In the genomic region with DNA sequence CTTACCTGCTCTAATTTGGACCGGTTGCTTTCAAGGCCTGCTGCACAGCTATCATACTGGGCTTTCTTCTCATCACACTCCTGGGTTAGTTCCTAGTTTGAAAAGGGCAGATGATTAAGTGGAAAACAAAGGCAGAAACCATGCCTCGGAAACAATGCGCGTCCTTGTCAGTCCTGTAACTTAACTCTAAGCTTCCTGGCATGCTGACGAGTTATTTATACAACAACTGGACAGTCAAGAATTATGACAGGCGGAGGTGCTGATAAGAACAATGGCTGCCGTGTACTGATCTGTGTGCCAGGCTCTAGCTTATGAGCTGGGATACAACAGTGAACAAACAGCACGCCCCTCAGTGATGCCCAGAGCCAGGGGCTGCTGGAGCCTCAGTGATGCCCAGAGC, we compare ENCODE assay signal across 21 mouse cellular contexts. TPM values are rescaled to one million over a fixed set of nuclear protein-coding genes. Genes with fewer than 3 reads are reported as not detected.
DNase-seq lines count a peak whose midpoint lies in the region; ATAC-seq and TF ChIP-seq lines count a peak whose summit lies in the region.
"Had no signal": no experiment of that assay in that cellular context is flagged by ENCODE, and none has a peak within 500 bp of the region (broad histone marks: within the 10 kb centered on the region; RNA-seq: fewer than 3 reads in every experiment).

No protein-coding gene starts in this region.

- 42% methylated on average over 8 of the region's 8 CpGs for WGBS in lung, embryonic 15.5 days
- 37% methylated on average over 8 of the region's 8 CpGs for WGBS in lung, adult 2 months
- 24% methylated on average over 8 of the region's 8 CpGs for WGBS in heart, embryonic 12.5 days

- no peaks in the 10 kb centered on the region for H3K27me3 ChIP-seq in lung, embryonic 15.5 days
- no peaks in the 10 kb centered on the region for H3K27me3 ChIP-seq in heart, embryonic 12.5 days (replicated peaks)
- H3K27me3 ChIP-seq: embryonic facial prominence, embryonic 12.5 days; forebrain, embryonic 15.5 days; hindbrain, embryonic 15.5 days; intestine, embryonic 15.5 days; kidney, embryonic 15.5 days; limb, embryonic 13.5 days; liver, embryonic 13.5 days; midbrain, embryonic 13.5 days; neural tube, embryonic 15.5 days had no signal

- DNase-seq in lung, adult 2 months, result no peak
- peak; percentile 33 for DNase-seq in heart, postnatal 4 days
- no peak for DNase-seq in right cerebral cortex, adult 2 months (ENCODE audit: low spot score in 2 of 2)
- DNase-seq in natural killer cell, adult 2 months (ENCODE audit: low spot score in 2 of 2), result no peak
- DNase-seq in spleen, adult 12 weeks (ENCODE audit: low spot score), result no peak
- DNase-seq: adrenal gland, adult 2 months; cerebellum, adult 9-10 months; gastrocnemius, postnatal 25 days; liver, embryonic 13.5 days; right cerebral cortex, postnatal 14 days had no signal

- no peak for TF ChIP-seq POLR2A in lung, adult 2 months (IDR thresholded peaks at IDR 0.05; ENCODE audit: borderline replicate concordance, extremely low read depth, low read depth, low read length)

- H3K27ac ChIP-seq in lung, embryonic 15.5 days, result peak overlapping the region; percentile 29; the same call in 1 of the 2 replicates
- peak overlapping the region; percentile 83 for H3K27ac ChIP-seq in heart, embryonic 12.5 days (ENCODE audit: poor library complexity, severe bottlenecking)
- H3K27ac ChIP-seq: embryonic facial prominence, embryonic 12.5 days; forebrain, embryonic 15.5 days; hindbrain, embryonic 15.5 days; intestine, embryonic 15.5 days; kidney, embryonic 15.5 days; limb, embryonic 13.5 days; liver, embryonic 13.5 days; midbrain, embryonic 13.5 days; neural tube, embryonic 15.5 days had no signal

- no peak overlapping the region for H3K9ac ChIP-seq in lung, embryonic 15.5 days
- H3K9ac ChIP-seq in heart, embryonic 12.5 days, result no peak overlapping the region
- H3K9ac ChIP-seq: embryonic facial prominence, embryonic 12.5 days; forebrain, embryonic 15.5 days; hindbrain, embryonic 15.5 days; intestine, embryonic 15.5 days; kidney, embryonic 15.5 days; limb, embryonic 13.5 days; liver, embryonic 13.5 days; midbrain, embryonic 13.5 days; neural tube, embryonic 15.5 days had no signal

- H3K36me3 ChIP-seq in lung, embryonic 15.5 days, result peaks cover 31% of the 10 kb centered on the region
- H3K36me3 ChIP-seq in heart, embryonic 12.5 days, result peaks cover 47% of the 10 kb centered on the region
- H3K36me3 ChIP-seq: liver, embryonic 13.5 days had no signal

- no peak for TF ChIP-seq CTCF in lung, adult 2 months (IDR thresholded peaks at IDR 0.05; ENCODE audit: insufficient read depth, low read length)

- H3K9me3 ChIP-seq in lung, embryonic 15.5 days, result no peaks in the 10 kb centered on the region
- H3K9me3 ChIP-seq in heart, embryonic 12.5 days (replicated peaks), result no peaks in the 10 kb centered on the region
- H3K9me3 ChIP-seq: embryonic facial prominence, embryonic 12.5 days; forebrain, embryonic 15.5 days; hindbrain, embryonic 15.5 days; intestine, embryonic 15.5 days; kidney, embryonic 15.5 days; limb, embryonic 13.5 days; liver, embryonic 13.5 days; midbrain, embryonic 13.5 days; neural tube, embryonic 15.5 days had no signal

- peaks cover 6% of the 10 kb centered on the region; the same call in 1 of the 2 replicates for H3K4me1 ChIP-seq in lung, embryonic 15.5 days
- no peaks in the 10 kb centered on the region for H3K4me1 ChIP-seq in lung, adult 2 months (ENCODE audit: control insufficient read depth, insufficient read depth, low read length)
- H3K4me1 ChIP-seq in heart, embryonic 12.5 days (replicated peaks), result peaks cover 34% of the 10 kb centered on the region
- H3K4me1 ChIP-seq: embryonic facial prominence, embryonic 12.5 days; forebrain, embryonic 15.5 days; hindbrain, embryonic 15.5 days; intestine, embryonic 15.5 days; kidney, embryonic 15.5 days; limb, embryonic 13.5 days; midbrain, embryonic 13.5 days had no signal

- H3K4me2 ChIP-seq in lung, embryonic 15.5 days, result no peak overlapping the region
- peak overlapping the region; percentile 22; the same call in 1 of the 2 replicates for H3K4me2 ChIP-seq in heart, embryonic 12.5 days
- H3K4me2 ChIP-seq: embryonic facial prominence, embryonic 12.5 days; forebrain, embryonic 15.5 days; hindbrain, embryonic 15.5 days; intestine, embryonic 15.5 days; kidney, embryonic 15.5 days; limb, embryonic 13.5 days; liver, embryonic 13.5 days; midbrain, embryonic 13.5 days; neural tube, embryonic 15.5 days had no signal

- no peak overlapping the region for H3K4me3 ChIP-seq in lung, embryonic 15.5 days
- H3K4me3 ChIP-seq in lung, adult 2 months (replicated peaks; ENCODE audit: extremely low read depth, low read depth, low read length), result no peak overlapping the region
- H3K4me3 ChIP-seq in heart, embryonic 12.5 days, result no peak overlapping the region
- H3K4me3 ChIP-seq: embryonic facial prominence, embryonic 12.5 days; forebrain, embryonic 15.5 days; hindbrain, embryonic 15.5 days; intestine, embryonic 15.5 days; kidney, embryonic 15.5 days; limb, embryonic 13.5 days; liver, embryonic 13.5 days; midbrain, embryonic 13.5 days; myocyte; neural tube, embryonic 15.5 days had no signal

- ATAC-seq in lung, embryonic 15.5 days (ENCODE audit: borderline replicate concordance, extremely low read depth, low FRiP score, low TSS enrichment), result no peak
- no peak for ATAC-seq in heart, embryonic 12.5 days (ENCODE audit: insufficient number of reproducible peaks, low FRiP score)
- ATAC-seq: forebrain, embryonic 15.5 days; intestine, embryonic 15.5 days; midbrain, embryonic 13.5 days had no signal

RNA-seq across cellular contexts. Expression of a gene that starts 53.7 kb away (rescaled TPM):
- polyA plus RNA-seq in lung, embryonic 15.5 days (2015; fragmentation: Nextera tagmentation; extraction: Ambion mirVana), result 36.3 and 37.3 TPM in 2 replicates
- 2.6 and 6.7 TPM in 2 replicates for polyA plus RNA-seq in lung, adult 2 months (2012; rRNA removed)
- 25.2 and 30.0 TPM in 2 replicates for polyA plus RNA-seq in heart, embryonic 12.5 days (2016; fragmentation: Nextera tagmentation; extraction: Ambion mirVana)
- total RNA-seq in heart, postnatal 4 days (2021), result 10 to 100 TPM; 37.2 to 45.3 TPM

RNA-seq across cellular contexts. Expression of a gene that starts 58.6 kb away (rescaled TPM):
- polyA plus RNA-seq in lung, embryonic 15.5 days (2015; fragmentation: Nextera tagmentation; extraction: Ambion mirVana), result 31.3 and 37.3 TPM in 2 replicates
- 90.8 and 126 TPM in 2 replicates for polyA plus RNA-seq in lung, adult 2 months (2012; rRNA removed)
- polyA plus RNA-seq in heart, embryonic 12.5 days (2016; fragmentation: Nextera tagmentation; extraction: Ambion mirVana), result 414 and 424 TPM in 2 replicates
- total RNA-seq in heart, postnatal 4 days (2021), result 1,000 to 10,000 TPM; 5,023 to 5,799 TPM
